Mouse (Mus musculus): ENCODE results near the gene Noxa1. TPM values are rescaled to one million over a fixed set of nuclear protein-coding genes. Genes with fewer than 3 reads are reported as not detected.

Noxa1 gene
- total and polyA plus RNA-seq, 2 experiments from 2014 or later: not detected

DNA sequence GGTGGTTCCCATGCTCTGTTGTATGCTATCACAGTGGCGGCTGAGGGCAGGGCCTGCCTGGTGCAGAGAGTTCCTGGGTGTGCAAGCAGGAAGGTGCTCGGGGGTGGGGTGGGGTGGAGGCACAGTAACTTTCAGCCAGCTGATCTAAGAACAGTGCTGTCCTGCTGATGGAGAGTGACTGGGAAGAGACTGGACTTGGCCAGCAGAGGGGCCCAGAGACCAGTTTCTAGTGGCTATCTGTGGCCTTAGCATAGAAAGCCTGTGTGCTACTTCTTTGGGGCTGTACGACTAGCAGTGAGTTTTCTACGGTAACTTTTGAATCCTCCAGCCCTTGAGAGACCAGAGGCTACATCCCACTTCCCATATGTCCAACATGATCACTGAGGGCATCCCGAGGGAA, 4.0 kb upstream of the Noxa1 start:
- peak; percentile 71 for TF ChIP-seq CTCF (IDR thresholded peaks at IDR 0.05; ENCODE audit: low read depth)
- no peak overlapping the region for H3K9ac ChIP-seq
- DNase-seq (peak; percentile 44), ATAC-seq (peak; percentile 50; the same call in 1 of the 2 replicates)
- H3K27ac ChIP-seq (ENCODE audit: low read depth, low read length): no peak overlapping the region
- no peaks in the 10 kb centered on the region for H3K4me1 ChIP-seq (ENCODE audit: insufficient read depth)
- H3K9me3 ChIP-seq (ENCODE audit: low read length): no peaks in the 10 kb centered on the region
- H3K36me3 ChIP-seq (ENCODE audit: insufficient read depth): no peaks in the 10 kb centered on the region
- 0 out of 2 replicates have a peak, but pooled peaks cover 4% of the 10 kb centered on the region for H3K27me3 ChIP-seq (ENCODE audit: insufficient read depth, low read length)
- 39% methylated on average over 5 of the region's 5 CpGs for WGBS
- H3K4me3 ChIP-seq (ENCODE audit: low read depth, low read length): no peak overlapping the region
- no peak overlapping the region for H3K4me2 ChIP-seq (ENCODE audit: low read depth)

DNA sequence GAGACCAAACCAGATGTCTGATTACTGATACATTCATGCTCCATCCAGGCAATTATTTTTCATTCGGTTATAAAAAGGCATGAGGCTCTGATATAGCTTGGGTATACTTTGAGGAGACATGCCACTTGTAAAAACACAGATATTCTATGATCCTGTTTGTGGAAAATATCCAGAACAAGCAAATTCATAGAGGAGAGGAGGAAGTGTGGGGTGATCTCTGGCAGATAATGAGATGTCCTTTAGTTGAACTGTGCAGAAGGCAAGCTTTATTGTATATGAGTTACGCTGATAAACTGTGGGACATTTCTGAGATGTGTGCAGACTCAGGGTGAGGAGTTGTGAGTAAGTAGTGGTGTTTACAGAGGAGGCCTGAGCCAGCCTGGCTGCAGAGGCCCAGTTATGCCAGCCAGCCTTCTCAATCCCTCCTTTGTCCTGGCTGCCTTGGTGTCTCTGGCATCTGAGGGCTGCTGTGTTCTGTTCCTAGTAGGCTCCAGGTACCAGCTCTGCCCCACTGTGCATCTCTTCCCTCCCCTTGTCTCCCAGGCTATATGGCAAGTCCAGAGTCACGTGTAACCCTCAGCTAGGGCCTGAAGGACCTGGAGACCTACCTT, 3.2 kb upstream of the Noxa1 start:
- H3K4me3 ChIP-seq (ENCODE audit: low read depth, low read length): no peak overlapping the region
- no peaks in the 10 kb centered on the region for H3K4me1 ChIP-seq (ENCODE audit: insufficient read depth)
- H3K9ac ChIP-seq: no peak overlapping the region
- no peak for TF ChIP-seq CTCF (IDR thresholded peaks at IDR 0.05; ENCODE audit: low read depth)
- whole genome bisulfite sequencing: 76% methylated on average over 3 of the region's 3 CpGs
- H3K27ac ChIP-seq (ENCODE audit: low read depth, low read length): no peak overlapping the region
- ATAC-seq: no peak
- H3K36me3 ChIP-seq (ENCODE audit: insufficient read depth): no peaks in the 10 kb centered on the region
- no peak overlapping the region for H3K4me2 ChIP-seq (ENCODE audit: low read depth)
- no peaks in the 10 kb centered on the region for H3K9me3 ChIP-seq (ENCODE audit: low read length)
- 0 out of 2 replicates have a peak, but pooled peaks cover 4% of the 10 kb centered on the region for H3K27me3 ChIP-seq (ENCODE audit: insufficient read depth, low read length)
- no peak for DNase-seq

DNA sequence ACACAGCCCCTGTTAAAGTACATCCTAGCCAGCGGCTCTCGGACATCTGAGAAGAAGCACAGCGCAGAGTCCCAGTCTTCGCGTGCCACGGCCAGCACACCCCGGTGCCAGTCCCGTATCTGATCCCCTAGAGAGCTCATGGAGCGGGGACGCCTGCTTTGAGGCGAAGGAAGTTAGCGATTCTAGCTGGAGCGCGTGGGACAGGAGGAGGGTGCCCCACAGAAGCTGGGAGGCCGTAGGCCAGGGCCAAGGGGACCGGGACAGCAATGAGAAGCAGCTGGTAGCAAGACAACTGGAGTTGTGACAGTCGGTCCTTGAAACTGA, 202 bp downstream of the Noxa1 start:
- 0 out of 2 replicates have a peak, but pooled peaks cover 4% of the 10 kb centered on the region for H3K27me3 ChIP-seq (ENCODE audit: insufficient read depth, low read length)
- no peaks in the 10 kb centered on the region for H3K9me3 ChIP-seq (ENCODE audit: low read length)
- H3K4me3 ChIP-seq (ENCODE audit: low read depth, low read length): no peak overlapping the region
- H3K4me1 ChIP-seq (ENCODE audit: insufficient read depth): no peaks in the 10 kb centered on the region
- H3K9ac ChIP-seq: no peak overlapping the region
- no peak overlapping the region for H3K27ac ChIP-seq (ENCODE audit: low read depth, low read length)
- ATAC-seq (no peak), DNase-seq (no peak)
- 59% methylated on average over 17 of the region's 17 CpGs for WGBS
- H3K36me3 ChIP-seq (ENCODE audit: insufficient read depth): no peaks in the 10 kb centered on the region
- no peak for TF ChIP-seq CTCF (IDR thresholded peaks at IDR 0.05; ENCODE audit: low read depth)
- H3K4me2 ChIP-seq (ENCODE audit: low read depth): no peak overlapping the region

DNA sequence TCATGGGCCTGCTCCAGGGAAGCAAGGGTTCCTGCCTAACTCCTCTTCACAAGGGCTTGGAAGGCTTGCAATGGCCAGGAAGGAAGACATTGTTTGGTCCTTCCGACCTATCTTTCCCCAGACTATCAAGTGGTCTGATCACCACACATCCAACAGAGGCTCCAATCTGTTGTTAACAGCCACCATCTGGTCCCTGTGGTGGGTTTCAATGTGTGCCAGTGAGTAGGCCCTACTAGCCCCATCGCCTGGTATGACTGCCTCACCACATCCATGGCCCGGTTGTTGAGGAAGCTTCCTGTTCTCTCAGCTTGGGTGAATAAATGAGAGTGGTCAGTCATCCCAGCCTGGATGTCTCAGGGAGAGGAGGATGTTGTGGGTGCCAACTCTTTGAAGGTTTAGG, 6.3 kb downstream of the Noxa1 start:
- H3K9ac ChIP-seq: no peak overlapping the region
- H3K4me2 ChIP-seq (ENCODE audit: low read depth): no peak overlapping the region
- H3K27me3 ChIP-seq (ENCODE audit: insufficient read depth, low read length): no peaks in the 10 kb centered on the region
- ATAC-seq: no peak
- H3K9me3 ChIP-seq (ENCODE audit: low read length): no peaks in the 10 kb centered on the region
- no peaks in the 10 kb centered on the region for H3K4me1 ChIP-seq (ENCODE audit: insufficient read depth)
- no peak overlapping the region for H3K27ac ChIP-seq (ENCODE audit: low read depth, low read length)
- 89% methylated on average over 3 of the region's 3 CpGs for WGBS
- H3K4me3 ChIP-seq (ENCODE audit: low read depth, low read length): no peak overlapping the region
- TF ChIP-seq CTCF (IDR thresholded peaks at IDR 0.05; ENCODE audit: low read depth): no peak
- H3K36me3 ChIP-seq (ENCODE audit: insufficient read depth): no peaks in the 10 kb centered on the region
- DNase-seq: no peak

DNA sequence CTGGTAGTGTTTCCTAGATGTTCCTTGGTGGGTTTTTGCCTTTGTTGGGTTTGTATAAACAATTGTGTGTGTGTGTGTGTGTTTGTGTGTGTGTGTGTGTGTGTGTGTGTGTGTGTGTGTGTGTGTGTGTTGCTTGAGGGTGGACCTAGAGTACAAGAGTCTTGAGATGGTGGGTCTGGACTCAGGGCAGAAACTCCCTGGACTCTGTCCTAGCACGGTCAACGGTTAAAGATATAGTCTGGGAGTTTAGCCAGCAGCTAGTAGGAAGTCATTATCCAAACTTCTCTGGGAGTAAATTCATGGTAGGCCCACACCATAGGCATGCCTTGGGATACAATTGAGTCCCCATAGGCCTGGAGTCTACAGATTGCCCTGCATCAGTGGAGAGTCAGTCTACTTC, 7.1 kb downstream of the Noxa1 start:
- no peaks in the 10 kb centered on the region for H3K9me3 ChIP-seq (ENCODE audit: low read length)
- WGBS: 91% methylated on average over 2 of the region's 2 CpGs
- H3K4me2 ChIP-seq (ENCODE audit: low read depth): no peak overlapping the region
- H3K4me3 ChIP-seq (ENCODE audit: low read depth, low read length): no peak overlapping the region
- H3K27ac ChIP-seq (ENCODE audit: low read depth, low read length): no peak overlapping the region
- no peak for TF ChIP-seq CTCF (IDR thresholded peaks at IDR 0.05; ENCODE audit: low read depth)
- no peaks in the 10 kb centered on the region for H3K36me3 ChIP-seq (ENCODE audit: insufficient read depth)
- H3K9ac ChIP-seq: no peak overlapping the region
- DNase-seq (no peak), ATAC-seq (no peak)
- H3K27me3 ChIP-seq (ENCODE audit: insufficient read depth, low read length): no peaks in the 10 kb centered on the region
- no peaks in the 10 kb centered on the region for H3K4me1 ChIP-seq (ENCODE audit: insufficient read depth)

DNA sequence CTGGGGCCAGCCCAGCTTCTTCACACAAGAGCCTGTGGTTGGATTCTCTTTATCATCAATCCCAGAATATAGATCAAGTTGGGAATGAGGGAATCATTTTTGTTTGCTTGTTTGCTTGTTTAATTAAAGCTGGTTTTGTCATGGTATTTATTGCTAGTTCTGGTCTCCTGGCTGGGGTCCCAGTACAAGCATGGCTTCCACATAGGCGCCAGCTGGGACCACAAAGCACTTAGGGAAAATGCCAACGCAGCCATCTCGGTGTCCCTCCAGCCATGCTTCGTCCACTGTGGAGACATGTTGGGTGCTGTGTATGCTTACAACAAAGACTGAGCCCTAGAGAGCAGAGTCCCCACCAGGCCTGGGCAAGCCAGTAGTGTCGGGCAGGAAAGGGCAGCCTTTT, 9.4 kb downstream of the Noxa1 start:
- H3K36me3 ChIP-seq (ENCODE audit: insufficient read depth): no peaks in the 10 kb centered on the region
- DNase-seq: peak; percentile 26
- H3K27ac ChIP-seq (ENCODE audit: low read depth, low read length): no peak overlapping the region
- H3K4me1 ChIP-seq (ENCODE audit: insufficient read depth): no peaks in the 10 kb centered on the region
- WGBS: 69% methylated on average over 5 of the region's 5 CpGs
- no peak overlapping the region for H3K4me2 ChIP-seq (ENCODE audit: low read depth)
- no peak for TF ChIP-seq CTCF (IDR thresholded peaks at IDR 0.05; ENCODE audit: low read depth)
- H3K4me3 ChIP-seq (ENCODE audit: low read depth, low read length): no peak overlapping the region
- no peak overlapping the region for H3K9ac ChIP-seq
- ATAC-seq: no peak
- no peaks in the 10 kb centered on the region for H3K27me3 ChIP-seq (ENCODE audit: insufficient read depth, low read length)
- H3K9me3 ChIP-seq (ENCODE audit: low read length): no peaks in the 10 kb centered on the region

DNA sequence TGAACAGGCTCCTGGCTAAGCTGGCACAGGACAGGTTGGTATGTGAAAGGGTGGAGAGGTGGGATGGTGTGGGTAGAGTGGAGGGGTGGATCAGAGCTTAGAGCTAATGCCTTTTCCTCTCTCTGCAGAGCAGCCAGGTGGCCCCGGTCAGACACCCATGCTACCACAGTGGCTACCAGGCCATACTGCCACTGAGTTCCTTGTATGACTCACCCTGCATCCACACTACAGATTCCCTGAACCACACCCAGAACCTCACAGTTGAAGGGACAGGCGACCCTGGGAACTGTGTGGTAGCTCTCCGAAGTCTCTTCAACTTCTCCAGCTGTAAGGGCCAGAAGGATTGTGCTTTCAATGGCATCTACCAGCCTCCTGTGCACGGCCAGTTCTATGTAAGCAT, 11.3 kb downstream of the Noxa1 start:
- H3K36me3 ChIP-seq (ENCODE audit: insufficient read depth): no peaks in the 10 kb centered on the region
- no peak overlapping the region for H3K27ac ChIP-seq (ENCODE audit: low read depth, low read length)
- no peak for TF ChIP-seq CTCF (IDR thresholded peaks at IDR 0.05; ENCODE audit: low read depth)
- no peak for DNase-seq
- 81% methylated on average over 4 of the region's 4 CpGs for WGBS
- no peak overlapping the region for H3K9ac ChIP-seq
- H3K4me2 ChIP-seq (ENCODE audit: low read depth): no peak overlapping the region
- H3K9me3 ChIP-seq (ENCODE audit: low read length): no peaks in the 10 kb centered on the region
- no peak overlapping the region for H3K4me3 ChIP-seq (ENCODE audit: low read depth, low read length)
- H3K4me1 ChIP-seq (ENCODE audit: insufficient read depth): no peaks in the 10 kb centered on the region
- no peak for ATAC-seq
- H3K27me3 ChIP-seq (ENCODE audit: insufficient read depth, low read length): no peaks in the 10 kb centered on the region
